Mouse (Mus musculus): Measurements from ENCODE around the gene Aldh1a2. TPM values are rescaled to one million over a fixed set of nuclear protein-coding genes. Genes with fewer than 3 reads are reported as not detected.

Gene Aldh1a2
- polyA plus RNA-seq, 1 experiment from 2014 or later = 38.4 TPM

GRCm38 (mm10) chr9:71210870-71211269, 4.7 kb upstream of the Aldh1a2 start:
- ATAC-seq = no peak
- Histone ChIP-seq H3K4me3 (ENCODE audit: low read depth, low read length) (no peak overlapping the region), H3K27ac (ENCODE audit: low read depth, low read length) (no peak overlapping the region), H3K4me2 (replicated peaks; ENCODE audit: low read depth) (no peak overlapping the region), H3K36me3 (ENCODE audit: control insufficient read depth, insufficient read depth) (no peaks in the 10 kb centered on the region), H3K27me3 (replicated peaks; ENCODE audit: control insufficient read depth, insufficient read depth, low read length) (peaks cover 41% of the 10 kb centered on the region), H3K4me1 (replicated peaks; ENCODE audit: control insufficient read depth, insufficient read depth, low read length) (no peaks in the 10 kb centered on the region), H3K9me3 (ENCODE audit: control insufficient read depth) (no peaks in the 10 kb centered on the region), H3K9ac (ENCODE audit: low read depth, low read length) (no peak overlapping the region)
- TF ChIP-seq CTCF (IDR thresholded peaks at IDR 0.05; ENCODE audit: low read depth) = peak; percentile 82
- 12% methylated on average over 2 of the region's 2 CpGs for WGBS

GRCm38 (mm10) chr9:71213636-71214035, 2.0 kb upstream of the Aldh1a2 start:
- H3K27me3 ChIP-seq (replicated peaks; ENCODE audit: control insufficient read depth, insufficient read depth, low read length) = peaks cover 59% of the 10 kb centered on the region
- no peak overlapping the region for H3K27ac ChIP-seq (ENCODE audit: low read depth, low read length)
- no peak overlapping the region for H3K9ac ChIP-seq (ENCODE audit: low read depth, low read length)
- 25% methylated on average over 4 of the region's 4 CpGs for WGBS
- H3K9me3 ChIP-seq (ENCODE audit: control insufficient read depth) = no peaks in the 10 kb centered on the region
- H3K4me1 ChIP-seq (replicated peaks; ENCODE audit: control insufficient read depth, insufficient read depth, low read length) = no peaks in the 10 kb centered on the region
- no peak for ATAC-seq
- no peak overlapping the region for H3K4me2 ChIP-seq (replicated peaks; ENCODE audit: low read depth)
- no peaks in the 10 kb centered on the region for H3K36me3 ChIP-seq (ENCODE audit: control insufficient read depth, insufficient read depth)
- TF ChIP-seq CTCF (IDR thresholded peaks at IDR 0.05; ENCODE audit: low read depth) = no peak
- no peak overlapping the region for H3K4me3 ChIP-seq (ENCODE audit: low read depth, low read length)

DNA sequence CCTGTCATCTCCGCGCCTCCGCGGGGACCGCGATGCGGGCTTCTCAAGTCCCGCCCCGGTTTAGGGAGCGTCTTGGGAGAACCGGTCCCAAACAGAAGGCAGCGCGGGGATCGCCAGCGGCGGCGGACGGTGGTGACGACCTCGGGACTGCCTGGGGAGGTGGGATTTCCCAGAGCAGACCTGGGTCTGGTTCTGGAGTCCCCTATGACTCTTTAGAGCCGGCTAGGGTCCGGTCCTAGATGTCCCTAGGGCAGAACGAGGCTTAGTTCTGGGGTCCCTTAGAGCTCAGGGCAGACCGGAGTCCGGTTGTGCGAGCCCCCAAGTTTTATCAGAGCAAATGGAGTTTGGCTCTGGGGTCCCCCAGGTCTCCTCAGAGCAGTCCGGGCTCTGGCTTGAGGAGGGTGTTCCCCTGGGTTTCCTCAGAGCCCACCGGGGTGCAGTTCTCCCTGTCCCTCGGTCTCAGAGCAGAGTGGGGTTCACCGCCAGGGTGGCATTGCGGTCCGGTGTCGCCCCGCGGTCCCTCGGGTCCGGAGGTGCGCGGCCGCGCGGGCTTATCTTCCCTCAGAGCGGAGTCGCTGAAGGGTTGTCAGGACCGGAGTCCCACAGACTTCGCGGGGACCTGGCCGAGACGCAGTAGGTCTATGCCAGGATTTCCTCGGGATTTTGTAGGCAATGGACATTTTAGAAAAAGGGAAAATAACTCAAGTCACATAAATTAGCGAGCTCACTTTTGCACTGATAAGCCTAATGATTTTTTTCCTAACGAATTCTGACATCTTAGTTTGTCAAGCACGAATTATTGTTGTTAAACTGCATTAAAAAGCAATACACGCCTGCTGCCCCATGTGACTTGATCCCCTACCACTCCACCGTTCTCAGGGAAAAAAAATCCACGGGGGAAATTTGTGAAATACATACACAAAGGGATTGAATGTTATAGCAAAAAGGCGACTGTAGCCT, 727 bp downstream of the Aldh1a2 start:
- H3K36me3 ChIP-seq (ENCODE audit: control insufficient read depth, insufficient read depth) = no peaks in the 10 kb centered on the region
- H3K4me1 ChIP-seq (replicated peaks; ENCODE audit: control insufficient read depth, insufficient read depth, low read length) = no peaks in the 10 kb centered on the region
- no peak overlapping the region for H3K27ac ChIP-seq (ENCODE audit: low read depth, low read length)
- no peaks in the 10 kb centered on the region for H3K9me3 ChIP-seq (ENCODE audit: control insufficient read depth)
- peaks cover 65% of the 10 kb centered on the region for H3K27me3 ChIP-seq (replicated peaks; ENCODE audit: control insufficient read depth, insufficient read depth, low read length)
- H3K9ac ChIP-seq (ENCODE audit: low read depth, low read length) = peak overlapping the region; percentile 48
- peak overlapping the region; percentile 54 for H3K4me3 ChIP-seq (ENCODE audit: low read depth, low read length)
- no peak for ATAC-seq
- WGBS = under 1% methylated on average over 57 of the region's 57 CpGs
- no peak for TF ChIP-seq CTCF (IDR thresholded peaks at IDR 0.05; ENCODE audit: low read depth)
- H3K4me2 ChIP-seq (replicated peaks; ENCODE audit: low read depth) = peak overlapping the region; percentile 84

DNA sequence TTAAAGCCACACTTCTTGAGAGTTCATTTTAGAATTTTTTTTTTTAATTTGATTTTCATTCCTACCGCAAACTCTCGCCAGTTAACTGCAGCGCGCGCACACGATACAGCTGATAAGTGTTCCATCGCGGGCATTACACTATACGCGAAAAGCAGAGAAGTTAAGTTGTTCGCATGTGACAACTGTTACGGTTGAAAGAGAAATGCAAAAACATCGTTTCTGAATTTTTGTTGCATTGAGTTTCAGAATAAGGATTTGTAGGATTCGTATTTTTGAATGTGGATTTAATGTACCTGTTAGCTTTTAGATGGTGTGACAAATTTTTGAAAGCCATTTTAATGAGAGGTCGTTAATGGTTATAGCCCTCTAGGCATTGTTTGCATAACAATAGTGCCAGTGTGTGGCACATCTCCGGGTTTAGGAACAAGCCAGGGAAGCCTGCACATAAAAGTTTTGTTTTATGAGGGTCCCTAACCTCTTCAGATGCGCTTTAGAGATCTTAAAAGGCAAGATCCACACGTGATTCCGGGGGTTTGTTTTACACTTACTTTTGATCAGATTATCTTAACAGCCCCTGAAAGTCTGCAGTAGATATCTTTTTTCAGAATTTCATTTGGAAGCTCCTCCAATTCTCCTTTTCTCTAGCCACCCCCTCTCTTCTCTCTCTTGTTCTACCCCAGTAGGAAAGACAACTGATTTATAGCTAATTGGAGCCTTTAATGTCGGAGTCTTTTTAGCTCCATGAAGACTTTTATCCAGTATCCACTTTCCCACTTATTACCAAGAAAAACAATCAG, 1.6 kb downstream of the Aldh1a2 start:
- Histone ChIP-seq H3K27ac (ENCODE audit: low read depth, low read length) (no peak overlapping the region), H3K4me3 (ENCODE audit: low read depth, low read length) (peak overlapping the region; percentile 54), H3K9me3 (ENCODE audit: control insufficient read depth) (no peaks in the 10 kb centered on the region), H3K27me3 (replicated peaks; ENCODE audit: control insufficient read depth, insufficient read depth, low read length) (peaks cover 61% of the 10 kb centered on the region), H3K4me2 (replicated peaks; ENCODE audit: low read depth) (peak overlapping the region; percentile 84; the same call in 1 of the 2 replicates), H3K4me1 (replicated peaks; ENCODE audit: control insufficient read depth, insufficient read depth, low read length) (no peaks in the 10 kb centered on the region), H3K36me3 (ENCODE audit: control insufficient read depth, insufficient read depth) (no peaks in the 10 kb centered on the region), H3K9ac (ENCODE audit: low read depth, low read length) (no peak overlapping the region)
- 8% methylated on average over 20 of the region's 20 CpGs for WGBS
- ATAC-seq = no peak
- TF ChIP-seq CTCF (IDR thresholded peaks at IDR 0.05; ENCODE audit: low read depth) = no peak

DNA sequence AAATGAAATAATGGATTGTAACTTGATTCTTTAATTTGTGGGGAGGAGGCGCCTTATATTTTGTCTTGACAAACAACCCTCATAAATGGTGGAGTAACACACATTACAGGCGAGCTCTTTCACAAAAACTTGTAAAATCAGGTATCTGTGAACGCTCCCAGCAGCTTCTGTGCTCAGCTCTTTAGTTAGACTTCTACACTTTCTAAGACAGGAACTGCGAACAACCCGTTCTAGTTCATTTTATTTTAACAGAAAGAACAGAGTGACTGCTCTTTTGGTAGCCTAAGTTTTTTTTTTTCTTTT, 2.2 kb downstream of the Aldh1a2 start:
- no peak for ATAC-seq
- no peaks in the 10 kb centered on the region for H3K36me3 ChIP-seq (ENCODE audit: control insufficient read depth, insufficient read depth)
- 0 out of 2 replicates have a peak overlapping the region, but pooled peaks have one; percentile 2 for H3K4me3 ChIP-seq (ENCODE audit: low read depth, low read length)
- no peak overlapping the region for H3K9ac ChIP-seq (ENCODE audit: low read depth, low read length)
- peaks cover 61% of the 10 kb centered on the region for H3K27me3 ChIP-seq (replicated peaks; ENCODE audit: control insufficient read depth, insufficient read depth, low read length)
- H3K27ac ChIP-seq (ENCODE audit: low read depth, low read length) = no peak overlapping the region
- H3K9me3 ChIP-seq (ENCODE audit: control insufficient read depth) = no peaks in the 10 kb centered on the region
- TF ChIP-seq CTCF (IDR thresholded peaks at IDR 0.05; ENCODE audit: low read depth) = no peak
- WGBS = 41% methylated on average over 5 of the region's 5 CpGs
- no peaks in the 10 kb centered on the region for H3K4me1 ChIP-seq (replicated peaks; ENCODE audit: control insufficient read depth, insufficient read depth, low read length)
- peak overlapping the region; percentile 84; the same call in 1 of the 2 replicates for H3K4me2 ChIP-seq (replicated peaks; ENCODE audit: low read depth)

DNA sequence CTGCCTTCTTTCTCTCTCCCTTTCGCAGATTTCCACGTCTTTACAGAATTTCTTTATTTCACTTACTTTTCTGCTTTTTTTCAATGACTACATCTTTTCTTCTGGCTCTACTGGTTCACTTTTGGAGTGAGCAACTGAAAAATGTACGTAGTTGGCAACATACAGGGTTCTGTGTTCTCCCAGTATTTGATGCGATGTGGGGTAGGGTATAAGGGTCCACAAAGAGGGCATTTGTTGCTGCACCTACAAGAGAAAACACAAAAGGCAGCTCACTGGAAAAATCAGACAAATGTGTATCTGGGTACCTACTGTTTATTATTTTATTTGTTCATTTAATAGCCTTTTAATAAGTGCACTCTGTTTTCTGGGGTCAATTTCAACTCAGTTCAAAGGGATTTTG, 3.6 kb downstream of the Aldh1a2 start:
- no peak overlapping the region for H3K4me3 ChIP-seq (ENCODE audit: low read depth, low read length)

More for the DNA sequence above, 3.6 kb downstream of the Aldh1a2 start:
- H3K27ac ChIP-seq (ENCODE audit: low read depth, low read length) = no peak overlapping the region
- H3K9ac ChIP-seq (ENCODE audit: low read depth, low read length) = no peak overlapping the region
- H3K4me2 ChIP-seq (replicated peaks; ENCODE audit: low read depth) = no peak overlapping the region
- H3K9me3 ChIP-seq (ENCODE audit: control insufficient read depth) = no peaks in the 10 kb centered on the region
- H3K27me3 ChIP-seq (replicated peaks; ENCODE audit: control insufficient read depth, insufficient read depth, low read length) = peaks cover 48% of the 10 kb centered on the region
- H3K36me3 ChIP-seq (ENCODE audit: control insufficient read depth, insufficient read depth) = no peaks in the 10 kb centered on the region
- TF ChIP-seq CTCF (IDR thresholded peaks at IDR 0.05; ENCODE audit: low read depth) = no peak
- no peaks in the 10 kb centered on the region for H3K4me1 ChIP-seq (replicated peaks; ENCODE audit: control insufficient read depth, insufficient read depth, low read length)
- WGBS = 83% methylated on average over 4 of the region's 4 CpGs
- ATAC-seq = no peak

Data from intestine, postnatal 0 days (tissue).